Comparison of ENCODE assay signal across 8 mouse cellular contexts in the genomic region with DNA sequence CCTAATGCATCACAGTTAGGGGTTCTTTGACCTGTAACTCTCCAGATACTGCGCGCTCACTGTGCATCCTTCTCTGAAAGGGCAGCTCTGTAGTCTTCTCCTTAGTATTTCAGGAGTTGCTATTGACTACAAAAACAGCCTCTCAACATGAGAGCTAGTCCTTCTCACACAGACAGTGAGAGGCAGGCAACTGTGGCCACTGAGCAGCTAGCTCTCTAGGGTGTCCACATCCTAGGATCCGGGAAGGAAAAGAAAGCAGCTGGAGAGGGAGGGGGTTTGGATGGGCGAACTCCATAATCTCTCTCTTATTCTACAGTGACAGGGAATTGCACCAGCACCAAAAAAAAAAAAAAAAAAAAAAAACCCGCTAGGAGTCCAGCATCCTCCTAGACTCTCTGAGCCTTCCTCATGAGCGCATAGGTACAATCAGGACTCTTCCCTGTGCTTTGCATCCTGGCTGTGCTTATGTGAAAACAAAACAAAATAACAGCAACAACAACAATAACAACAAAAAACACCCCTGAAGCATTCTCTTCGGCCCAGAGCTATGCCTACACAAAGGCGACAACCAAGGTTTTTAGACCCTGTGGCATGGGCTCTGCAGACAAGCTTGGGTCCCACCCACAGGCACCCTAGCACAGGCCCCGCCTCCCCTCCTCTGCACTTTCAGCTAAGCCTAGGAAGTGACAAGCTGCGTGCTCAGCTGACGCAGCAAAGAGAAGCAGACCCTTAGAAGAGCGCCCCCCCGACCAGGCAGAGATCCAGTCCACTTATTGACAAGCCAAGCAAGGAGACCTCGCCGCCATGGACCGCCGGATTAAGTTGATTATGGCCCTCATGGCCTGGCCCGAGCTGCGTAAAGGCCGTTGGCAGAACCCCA. TPM values are rescaled to one million over a fixed set of nuclear protein-coding genes. Genes with fewer than 3 reads are reported as not detected.
A peak's percentile ranks its signal among the peaks of the same experiment; 100 is the strongest.
DNase-seq lines count a peak whose midpoint lies in the region; ATAC-seq lines count a peak whose summit lies in the region.

A gene (plus strand): TSS at position 791 of the 880 bp plus-strand sequence.

- H3K27ac ChIP-seq in heart, embryonic 11.5 days (ENCODE audit: low read depth, low read length): peak within 1 kb of the TSS; percentile 54; the same call in 1 of the 2 replicates
- H3K27ac ChIP-seq in kidney, embryonic 14.5 days (ENCODE audit: low read depth, low read length): no peak within 1 kb of the TSS
- H3K27ac ChIP-seq in limb, embryonic 13.5 days: no peak within 1 kb of the TSS
- peak within 1 kb of the TSS; percentile 83 for H3K27ac ChIP-seq in midbrain, embryonic 13.5 days

- ATAC-seq in heart, embryonic 11.5 days (replicated peaks; ENCODE audit: insufficient number of reproducible peaks, low FRiP score, low TSS enrichment): peak; percentile 75
- ATAC-seq in kidney, embryonic 14.5 days (ENCODE audit: low FRiP score, low TSS enrichment): peak; percentile 91
- ATAC-seq in limb, embryonic 13.5 days (ENCODE audit: low FRiP score, low read depth): peak; percentile 96
- peak; percentile 96 for ATAC-seq in midbrain, embryonic 13.5 days

- 23% methylated on average over 20 of the region's 20 CpGs for WGBS in heart, embryonic 11.5 days (ENCODE audit: insufficient replicate concordance)
- WGBS in kidney, embryonic 14.5 days: 33% methylated on average over 20 of the region's 20 CpGs
- 18% methylated on average over 20 of the region's 20 CpGs for WGBS in limb, embryonic 13.5 days
- WGBS in midbrain, embryonic 13.5 days: 30% methylated on average over 20 of the region's 20 CpGs

- peak within 1 kb of the TSS; percentile 44 for H3K4me3 ChIP-seq in heart, embryonic 11.5 days (ENCODE audit: low read depth, low read length)
- peak within 1 kb of the TSS; percentile 40 for H3K4me3 ChIP-seq in kidney, embryonic 14.5 days (ENCODE audit: low read length)
- H3K4me3 ChIP-seq in limb, embryonic 13.5 days: peak within 1 kb of the TSS; percentile 49
- peak within 1 kb of the TSS; percentile 48 for H3K4me3 ChIP-seq in midbrain, embryonic 13.5 days (replicated peaks)

- no peaks in the 10 kb centered on the region for H3K27me3 ChIP-seq in heart, embryonic 11.5 days (ENCODE audit: control insufficient read depth, insufficient read depth, low read length)
- no peaks in the 10 kb centered on the region for H3K27me3 ChIP-seq in kidney, embryonic 14.5 days (ENCODE audit: control insufficient read depth, insufficient read depth, low read length)
- no peaks in the 10 kb centered on the region for H3K27me3 ChIP-seq in limb, embryonic 13.5 days
- no peaks in the 10 kb centered on the region for H3K27me3 ChIP-seq in midbrain, embryonic 13.5 days

- peak; percentile 31 to 35 for DNase-seq in B cell, adult 2 months
- peak; percentile 94 for DNase-seq in brain, adult 2 months (ENCODE audit: low read depth, low spot score)
- DNase-seq in fibroblast of lung, adult 2 months (ENCODE audit: low read depth): peak; percentile 11
- DNase-seq in spleen, postnatal 4 days (ENCODE audit: low spot score in 2 of 2): peak; percentile 15 to 60

- no peaks in the 10 kb centered on the region for H3K9me3 ChIP-seq in heart, embryonic 11.5 days (replicated peaks; ENCODE audit: control insufficient read depth, low read length)
- H3K9me3 ChIP-seq in kidney, embryonic 14.5 days (ENCODE audit: control insufficient read depth, low read length): no peaks in the 10 kb centered on the region
- no peaks in the 10 kb centered on the region for H3K9me3 ChIP-seq in limb, embryonic 13.5 days
- H3K9me3 ChIP-seq in midbrain, embryonic 13.5 days: no peaks in the 10 kb centered on the region

- H3K4me2 ChIP-seq in heart, embryonic 11.5 days: peak within 1 kb of the TSS; percentile 63
- H3K4me2 ChIP-seq in kidney, embryonic 14.5 days (replicated peaks; ENCODE audit: low read depth, low read length): peak within 1 kb of the TSS; percentile 49
- H3K4me2 ChIP-seq in limb, embryonic 13.5 days (replicated peaks): peak within 1 kb of the TSS; percentile 59
- peak within 1 kb of the TSS; percentile 56 for H3K4me2 ChIP-seq in midbrain, embryonic 13.5 days (replicated peaks)

- no peaks in the 10 kb centered on the region for H3K36me3 ChIP-seq in heart, embryonic 11.5 days (ENCODE audit: control insufficient read depth, insufficient read depth, low read length)
- H3K36me3 ChIP-seq in kidney, embryonic 14.5 days (ENCODE audit: control insufficient read depth, insufficient read depth, low read length): no peaks in the 10 kb centered on the region
- no peaks in the 10 kb centered on the region for H3K36me3 ChIP-seq in limb, embryonic 13.5 days
- H3K36me3 ChIP-seq in midbrain, embryonic 13.5 days: no peaks in the 10 kb centered on the region

- H3K4me1 ChIP-seq in heart, embryonic 11.5 days (ENCODE audit: control insufficient read depth, insufficient read depth, low read length): no peaks in the 10 kb centered on the region
- H3K4me1 ChIP-seq in kidney, embryonic 14.5 days (ENCODE audit: control insufficient read depth, insufficient read depth, low read length): no peaks in the 10 kb centered on the region
- no peaks in the 10 kb centered on the region for H3K4me1 ChIP-seq in limb, embryonic 13.5 days
- no peaks in the 10 kb centered on the region for H3K4me1 ChIP-seq in midbrain, embryonic 13.5 days (replicated peaks)

- H3K9ac ChIP-seq in heart, embryonic 11.5 days (ENCODE audit: low read depth, low read length): peak within 1 kb of the TSS; percentile 66
- H3K9ac ChIP-seq in kidney, embryonic 14.5 days (ENCODE audit: low read depth, low read length): peak within 1 kb of the TSS; percentile 51
- peak within 1 kb of the TSS; percentile 62 for H3K9ac ChIP-seq in limb, embryonic 13.5 days
- H3K9ac ChIP-seq in midbrain, embryonic 13.5 days (replicated peaks): peak within 1 kb of the TSS; percentile 72

RNA-seq across cellular contexts. Expression of the gene that starts here (rescaled TPM):
- polyA plus RNA-seq in heart, embryonic 11.5 days (2014; fragmentation: Nextera tagmentation; extraction: Ambion mirVana): 40.7 and 45.6 TPM in 2 replicates
- polyA plus RNA-seq in kidney, embryonic 14.5 days (2014; fragmentation: Nextera tagmentation; extraction: Ambion mirVana): 58.7 and 71.4 TPM in 2 replicates
- 52.9 and 56.7 TPM in 2 replicates for polyA plus RNA-seq in limb, embryonic 13.5 days (2015; fragmentation: Nextera tagmentation; extraction: Ambion mirVana)
- polyA plus RNA-seq in midbrain, embryonic 13.5 days (2015; fragmentation: Nextera tagmentation; extraction: Ambion mirVana): 173 and 178 TPM in 2 replicates

Comparison
In these comparisons a context has a peak if more than half of its experiments do, and no peak if none do; other contexts are left out.
1. DNase-seq: peak in every context shown above with its lines; median percentile 94 in brain, adult 2 months; 38 in spleen, postnatal 4 days; 33 in B cell, adult 2 months; 11 in fibroblast of lung, adult 2 months.
2. H3K27ac ChIP-seq: peak in heart, embryonic 11.5 days (single experiment) and midbrain, embryonic 13.5 days (single experiment); none in kidney, embryonic 14.5 days (single experiment) and limb, embryonic 13.5 days (single experiment).
3. Peak in every context shown above with its lines, with median percentiles within 50 percentile points of each other: ATAC-seq, H3K4me2 ChIP-seq, H3K4me3 ChIP-seq and H3K9ac ChIP-seq.